Mouse (Mus musculus) liver, embryonic 14.5 days (tissue): ENCODE measurements around the gene Hrh1. TPM values are rescaled to one million over a fixed set of nuclear protein-coding genes. Genes with fewer than 3 reads are reported as not detected.
A peak's percentile ranks its signal among the peaks of the same experiment; 100 is the strongest.

ENCODE experiments used
- ATAC-seq: fragments of 200-750 bp; cut with Nextera tagmentation; 2 replicates; pipeline ENCODE4 v1.8.0; 2017; ENCODE audit warnings: moderate number of reproducible peaks, mild to moderate bottlenecking, moderate library complexity; ENCODE audit not compliant: insufficient read depth
- DNase-seq, 3 experiments: peaks; one replicate each; pipeline ENCODE4 v3.0.0-alpha.2; 2012 to 2013; ENCODE audit warnings: low read depth in 3 of 3, low spot score in 3 of 3
- H3K27ac ChIP-seq: fragments of 300-500 bp; sonication (generic); 2 replicates; pipeline ENCODE4 v1.5.1; 2014; ENCODE audit warnings: moderate library complexity, mild to moderate bottlenecking, control low read depth, inconsistent platforms
- H3K27me3 ChIP-seq: fragments of 300-500 bp; sonication (generic); 2 replicates; pipeline ENCODE4 v1.6.1; 2014; ENCODE audit warnings: mild to moderate bottlenecking, low read length, moderate library complexity; ENCODE audit not compliant: control insufficient read depth, insufficient read depth
- H3K36me3 ChIP-seq: fragments of 300-500 bp; sonication (generic); replicated peaks from 2 replicates; pipeline ENCODE4 v1.6.1; 2014; ENCODE audit warnings: low read depth; ENCODE audit not compliant: control insufficient read depth, insufficient read depth
- H3K4me1 ChIP-seq, 2 experiments: fragments of 200-500 bp in 1 of 2; fragments of 300-500 bp in 1 of 2; sonication (generic) in 1 of 2; replicated peaks; 2 replicates each; pipeline ENCODE4 v1.6.1; 2012 to 2014; ENCODE audit warnings: antibody characterized with exemption in 1 of 2, inconsistent platforms in 1 of 2, low read length in 1 of 2; ENCODE audit not compliant: control insufficient read depth in 2 of 2, insufficient read depth in 2 of 2
- H3K4me2 ChIP-seq: fragments of 300-500 bp; sonication (generic); 2 replicates; pipeline ENCODE4 v1.6.1; 2014; ENCODE audit warnings: low read depth, mild to moderate bottlenecking, control low read depth, moderate library complexity
- H3K4me3 ChIP-seq, 2 experiments: fragments of 200-500 bp in 1 of 2; fragments of 300-500 bp in 1 of 2; sonication (generic) in 1 of 2; 2 replicates each; pipeline ENCODE4 v1.5.1; 2012 to 2014; ENCODE audit warnings: low read depth in 2 of 2, low read length in 2 of 2, mild to moderate bottlenecking in 2 of 2, control low read depth in 1 of 2, inconsistent platforms in 1 of 2, moderate library complexity in 1 of 2; ENCODE audit not compliant: insufficient read depth in 1 of 2
- H3K9ac ChIP-seq: fragments of 300-500 bp; sonication (generic); replicated peaks from 2 replicates; pipeline ENCODE4 v1.6.1; 2014; ENCODE audit warnings: mild to moderate bottlenecking, control low read depth, moderate library complexity
- H3K9me3 ChIP-seq: fragments of 300-500 bp; sonication (generic); 2 replicates; pipeline ENCODE4 v1.6.1; 2016; ENCODE audit warnings: low read length, mixed read lengths; ENCODE audit not compliant: control insufficient read depth
- CTCF ChIP-seq: IDR thresholded peaks from 2 replicates; pipeline ENCODE4 v1.5.1; 2016; ENCODE audit warnings: antibody characterized with exemption, low read depth, control low read depth
- EP300 ChIP-seq: IDR thresholded peaks from 2 replicates; pipeline ENCODE4 v1.6.1; 2016; ENCODE audit warnings: antibody characterized with exemption, low read depth
- WGBS: fragments of 180-500 bp; shearing (Covaris S2); extraction: QIAGEN DNeasy Blood & Tissue Kit; methylation state at CpG from one replicate; pipeline ENCODE4 v1.1.7; 2014; ENCODE audit not compliant: insufficient replicate concordance; 5-methylcytosine and 5-hydroxymethylcytosine counted together
- polyA plus RNA-seq, 2 experiments: library from polyadenylated mRNA; depleted of rRNA in 1 of 2; stranded (reverse) in 1 of 2; unstranded in 1 of 2; fragments of >200 nt; fragmentation: Nextera tagmentation in 1 of 2; extraction: Ambion mirVana in 1 of 2; gene quantifications; 2 replicates each; pipeline versions ENCODE4 v1.2.1 to v1.2.3; 2012 to 2014

Gene Hrh1
- polyA plus RNA-seq, 2 experiments = 0.06 TPM; not detected in 1

GRCm38 (mm10) chr6:114458191-114458590 is 60.5 kb downstream of the Hrh1 start:
- TF ChIP-seq EP300 (no peak), CTCF (no peak)
- Histone ChIP-seq H3K4me1 (no peaks in the 10 kb centered on the region), H3K9me3 (no peaks in the 10 kb centered on the region), H3K27me3 (no peaks in the 10 kb centered on the region), H3K27ac (no peak overlapping the region), H3K9ac (no peak overlapping the region), H3K36me3 (no peaks in the 10 kb centered on the region), H3K4me3 (no peak overlapping the region), H3K4me2 (no peak overlapping the region)
- ATAC-seq (no peak), DNase-seq (peak in 1 of 3 experiments; percentile 2)
- 51% methylated on average over 5 of the region's 5 CpGs for WGBS

- no peak overlapping the region for H3K27ac ChIP-seq
- H3K9ac ChIP-seq = no peak overlapping the region
- ATAC-seq (no peak), DNase-seq (no peak)
- no peaks in the 10 kb centered on the region for H3K9me3 ChIP-seq
- no peaks in the 10 kb centered on the region for H3K36me3 ChIP-seq
- no peak overlapping the region for H3K4me3 ChIP-seq
- TF ChIP-seq CTCF = no peak
- TF ChIP-seq EP300 = no peak
- no peak overlapping the region for H3K4me2 ChIP-seq
- WGBS = 66% methylated on average over 2 of the region's 2 CpGs
- no peaks in the 10 kb centered on the region for H3K27me3 ChIP-seq
- no peaks in the 10 kb centered on the region for H3K4me1 ChIP-seq
Observed at GRCm38 (mm10) chr6:114459969-114460368, 62.2 kb downstream of the Hrh1 start.

GRCm38 (mm10) chr6:114461536-114461935 is 63.8 kb downstream of the Hrh1 start:
- H3K36me3 ChIP-seq = no peaks in the 10 kb centered on the region
- no peaks in the 10 kb centered on the region for H3K4me1 ChIP-seq
- H3K9me3 ChIP-seq = no peaks in the 10 kb centered on the region
- H3K27me3 ChIP-seq = no peaks in the 10 kb centered on the region
- no peak overlapping the region for H3K4me3 ChIP-seq
- peak; percentile 52 for TF ChIP-seq CTCF
- TF ChIP-seq EP300 = no peak
- H3K4me2 ChIP-seq = no peak overlapping the region
- no peak overlapping the region for H3K9ac ChIP-seq
- no peak for ATAC-seq
- DNase-seq = no peak
- no peak overlapping the region for H3K27ac ChIP-seq

- 22% methylated on average over 4 of the region's 4 CpGs for WGBS
- TF ChIP-seq CTCF (peak; percentile 47; the same call in 1 of the 2 replicates), EP300 (no peak)
- H3K27ac ChIP-seq = no peak overlapping the region
- no peaks in the 10 kb centered on the region for H3K27me3 ChIP-seq
- no peaks in the 10 kb centered on the region for H3K36me3 ChIP-seq
- ATAC-seq = no peak
- H3K9ac ChIP-seq = no peak overlapping the region
- no peak overlapping the region for H3K4me3 ChIP-seq
- no peak overlapping the region for H3K4me2 ChIP-seq
- no peak for DNase-seq
- no peaks in the 10 kb centered on the region for H3K4me1 ChIP-seq
- no peaks in the 10 kb centered on the region for H3K9me3 ChIP-seq
Observed at GRCm38 (mm10) chr6:114462747-114463146, 65.0 kb downstream of the Hrh1 start.

- TF ChIP-seq CTCF (no peak), EP300 (no peak)
- H3K4me3 ChIP-seq = no peak overlapping the region
- 54% methylated on average over 5 of the region's 5 CpGs for WGBS
- no peaks in the 10 kb centered on the region for H3K27me3 ChIP-seq
- DNase-seq (no peak), ATAC-seq (no peak)
- no peaks in the 10 kb centered on the region for H3K4me1 ChIP-seq
- H3K9me3 ChIP-seq = no peaks in the 10 kb centered on the region
- no peaks in the 10 kb centered on the region for H3K36me3 ChIP-seq
- H3K27ac ChIP-seq = no peak overlapping the region
- H3K9ac ChIP-seq = no peak overlapping the region
- no peak overlapping the region for H3K4me2 ChIP-seq
Observed at GRCm38 (mm10) chr6:114473541-114473940, 75.8 kb downstream of the Hrh1 start.
